Mouse (Mus musculus) thymus, adult 2 months (tissue): ENCODE measurements at regions not wholly inside any gene's neighbourhood (a gene's known extent, or its start where the extent isn't known, plus 50 kb on each side); places are given as distances from the start of the nearest gene placed in this dataset.

Source experiments
- CTCF ChIP-seq: fragments of 200-500 bp; IDR thresholded peaks from 2 replicates; pipeline ENCODE4 v1.5.1; 2012; ENCODE audit warnings: mild to moderate bottlenecking, control low read depth, low read length, moderate library complexity, borderline replicate concordance; ENCODE audit not compliant: control insufficient read depth, poor library complexity, insufficient read depth; ENCODE audit errors: extremely low read depth
- POLR2A ChIP-seq: fragments of 200-500 bp; IDR thresholded peaks from 2 replicates; pipeline ENCODE4 v1.6.1; 2012; ENCODE audit warnings: mild to moderate bottlenecking, low read length, control low read depth, moderate library complexity; ENCODE audit not compliant: control insufficient read depth, poor library complexity, insufficient read depth; ENCODE audit errors: extremely low read depth

GRCm38 (mm10) chr15:11734639-11735265 lies 172.3 kb downstream of the Npr3 start:
- TF ChIP-seq CTCF = no peak
- no peak for TF ChIP-seq POLR2A
